Mouse (Mus musculus) cerebellum, adult 18-20 months (tissue): ENCODE measurements around the gene Gm2056.
"Not testable (repeated sequence)": the region's sequence is repeated elsewhere in the genome, so short reads cannot be mapped to it uniquely, and the experiment has no call there.

Experiments used
- DNase-seq, 2 experiments: peaks; one replicate each; pipeline ENCODE4 v3.0.0; 2021

Gene Gm2056

DNA sequence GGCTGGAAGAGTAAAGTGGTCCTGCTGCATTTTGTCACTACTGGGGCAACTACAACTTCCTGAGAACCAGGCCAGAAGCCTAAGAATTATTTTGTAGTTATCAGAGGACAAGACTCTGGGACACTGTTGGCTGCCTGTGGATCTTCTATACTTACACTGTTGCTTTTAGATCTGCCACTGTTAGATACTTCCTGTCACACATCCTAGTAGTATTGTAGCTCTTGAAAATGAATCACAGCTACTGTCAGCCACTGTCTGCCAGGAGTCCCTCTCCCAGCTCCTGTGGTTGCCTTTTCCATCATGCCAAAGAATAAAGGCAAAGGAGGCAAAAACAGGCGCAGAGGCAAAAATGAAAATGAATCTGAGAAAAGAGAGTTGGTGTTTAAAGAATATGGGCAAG, at the start of gene Gm2056:
TSS of gene Gm2056 (plus strand) at position 301 of the 400 bp plus-strand sequence.
- not testable (repeated sequence) for DNase-seq

DNA sequence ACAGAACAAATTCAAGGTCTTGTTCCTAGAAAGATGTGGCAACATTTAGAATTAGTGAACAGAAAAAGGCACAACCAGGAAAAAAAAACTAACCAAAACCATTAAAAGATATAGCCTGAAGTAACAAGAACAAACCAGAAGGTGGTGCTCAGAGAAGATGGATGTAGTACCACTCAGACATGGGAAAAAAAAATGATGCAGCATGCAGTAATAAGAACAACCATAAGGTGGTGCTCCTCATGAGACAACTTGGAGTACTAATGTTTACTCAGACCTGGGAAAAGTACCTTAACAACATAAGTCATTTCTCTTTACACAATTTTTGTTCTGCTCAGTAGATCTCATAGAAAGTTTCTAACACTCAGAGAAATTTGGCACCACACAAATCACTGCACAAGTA, 42.8 kb upstream of the Gm2056 start:
- DNase-seq: not testable (repeated sequence)

DNA sequence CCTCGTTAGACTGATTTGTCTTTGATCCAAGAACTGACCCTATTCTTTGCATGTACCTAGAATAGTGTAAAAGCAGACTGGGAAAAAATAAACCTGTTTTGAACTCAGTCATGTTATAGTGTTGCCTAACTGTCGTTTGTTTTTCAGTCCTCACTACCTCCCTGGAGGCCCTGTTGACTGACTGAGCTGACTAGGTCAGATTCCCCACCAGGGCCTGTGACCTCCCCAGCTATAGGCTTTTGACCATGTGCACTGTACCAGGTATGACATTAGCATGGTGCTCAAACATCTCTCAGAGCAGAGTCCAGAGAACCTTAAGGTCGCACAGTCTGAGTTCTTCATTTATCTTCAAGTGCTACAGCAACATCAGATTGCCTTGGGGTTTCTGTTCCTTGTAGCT, 22.7 kb upstream of the Gm2056 start:
- not testable (repeated sequence) for DNase-seq

DNA sequence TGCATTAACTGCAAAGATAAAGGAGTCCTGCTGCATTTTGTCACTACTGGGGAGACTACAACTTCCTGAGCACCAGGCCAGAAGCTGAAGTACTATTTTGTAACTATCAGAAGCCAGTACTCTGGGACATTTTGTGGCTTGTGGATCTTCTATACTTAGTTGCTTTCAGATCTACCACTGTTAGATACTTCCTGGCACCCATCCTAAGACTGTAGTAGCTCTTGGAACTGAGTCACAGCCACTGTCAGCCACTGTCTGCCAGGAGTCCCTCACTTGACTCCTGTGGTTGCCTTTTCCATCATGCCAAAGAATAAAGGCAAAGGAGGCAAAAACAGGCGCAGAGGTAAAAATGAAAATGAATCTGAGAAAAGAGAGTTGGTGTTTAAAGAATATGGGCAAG, 15.3 kb upstream of the Gm2056 start, which contains the start of gene Gm2075:
TSS of gene Gm2075 (plus strand) at position 301 of the 400 bp plus-strand sequence.
- not testable (repeated sequence) for DNase-seq

DNA sequence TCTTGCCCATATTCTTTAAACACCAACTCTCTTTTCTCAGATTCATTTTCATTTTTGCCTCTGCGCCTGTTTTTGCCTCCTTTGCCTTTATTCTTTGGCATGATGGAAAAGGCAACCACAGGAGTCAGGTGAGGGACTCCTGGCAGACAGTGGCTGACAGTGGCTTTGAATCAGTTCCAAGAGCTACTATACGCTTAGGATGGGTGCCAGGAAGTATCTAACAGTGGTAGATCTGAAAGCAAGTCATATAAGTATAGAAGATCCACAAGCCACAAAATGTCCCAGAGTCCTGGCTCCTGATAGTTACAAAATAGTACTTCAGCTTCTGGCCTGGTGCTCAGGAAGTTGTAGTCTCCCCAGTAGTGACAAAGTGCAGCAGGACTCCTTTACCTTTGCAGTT, 8.1 kb upstream of the Gm2056 start, which contains the start of gene Gm6803:
TSS of gene Gm6803 (minus strand) at position 101 of the 400 bp plus-strand sequence.
- not testable (repeated sequence) for DNase-seq

DNA sequence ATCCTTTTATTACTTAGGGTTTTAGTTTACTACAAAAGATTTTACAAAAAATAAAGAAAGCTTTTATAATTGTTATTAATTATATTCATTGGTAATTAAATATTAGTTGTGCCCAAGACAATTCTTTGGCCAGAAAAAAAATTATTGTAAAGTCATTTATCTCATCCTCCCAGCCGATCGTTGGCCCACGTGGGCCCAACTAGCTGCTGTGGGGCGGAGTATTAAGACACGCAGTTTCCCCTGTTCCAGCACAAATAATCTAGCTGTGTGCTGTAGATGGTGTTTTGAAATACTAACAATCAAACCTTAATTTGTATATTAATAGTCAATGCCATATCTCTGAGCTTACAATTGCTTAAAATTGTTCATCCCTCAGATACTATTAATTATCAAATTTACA, 5.4 kb downstream of the Gm2056 start:
- not testable (repeated sequence) for DNase-seq

DNA sequence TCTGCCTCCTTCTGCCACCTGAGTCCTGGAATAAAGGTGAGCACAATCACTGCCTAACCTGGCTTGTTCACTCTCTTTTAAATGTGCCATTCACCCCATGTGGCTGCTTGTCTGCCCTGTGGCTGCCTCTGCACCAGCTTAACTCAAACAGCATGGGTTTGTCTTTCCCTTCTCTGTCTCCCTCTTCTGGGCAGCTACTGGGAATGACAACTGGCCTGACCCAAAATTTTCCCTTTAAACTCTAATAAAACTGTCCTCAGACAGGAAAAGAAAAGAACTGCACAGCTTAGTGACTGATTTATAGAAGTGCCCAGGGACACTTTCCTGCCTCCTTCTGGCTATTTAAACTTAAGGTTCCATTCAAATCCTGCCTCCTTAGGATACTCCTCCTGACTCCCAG, 12.3 kb downstream of the Gm2056 start:
- DNase-seq: not testable (repeated sequence)

DNA sequence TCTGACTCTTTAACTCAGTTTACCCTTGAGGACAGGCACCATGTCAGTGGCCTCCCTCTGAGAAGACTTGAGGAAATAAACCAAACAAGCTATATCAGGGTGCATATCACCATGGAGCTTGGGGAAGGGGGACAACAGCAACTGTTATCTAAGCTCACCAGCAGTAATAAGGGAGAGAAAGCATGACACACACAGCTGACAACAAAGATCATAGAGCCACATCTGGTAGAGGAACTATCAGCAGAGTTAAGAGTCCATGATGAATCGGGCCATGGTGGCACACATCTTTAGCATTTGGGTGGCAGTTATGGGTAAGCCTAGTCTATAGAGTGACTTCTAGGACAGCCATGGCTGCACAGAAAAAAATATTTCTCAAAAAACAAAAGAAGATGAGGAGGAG, 12.9 kb downstream of the Gm2056 start:
- DNase-seq: not testable (repeated sequence)

DNA sequence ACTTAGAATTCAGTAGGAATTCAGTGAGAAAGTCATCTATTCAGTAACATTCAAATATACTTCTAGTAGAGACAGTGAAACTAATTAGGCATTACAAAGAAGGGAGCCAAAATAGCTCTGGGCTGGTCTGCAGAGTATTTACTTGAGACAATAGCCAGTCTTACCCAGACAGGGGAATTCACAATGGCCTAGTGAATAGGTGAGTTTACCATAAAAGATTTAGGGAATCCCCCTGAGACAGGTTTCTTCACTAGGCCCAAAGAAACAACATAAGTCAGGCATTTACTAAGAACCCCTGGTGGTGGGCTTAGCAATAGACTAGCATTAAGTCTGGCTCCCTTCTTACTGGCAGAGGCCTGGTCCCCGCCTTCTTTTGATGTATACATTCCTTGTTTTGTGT, 18.4 kb downstream of the Gm2056 start:
- not testable (repeated sequence) for DNase-seq
